Mouse (Mus musculus) cerebellum, postnatal 4 days (tissue): ENCODE data around the gene Agap3.

Experiments
- DNase-seq, 2 experiments: peaks; one replicate each; pipeline ENCODE4 v3.0.0; 2022; ENCODE audit warnings: low spot score in 2 of 2, mixed read lengths in 1 of 2

Agap3 gene

DNA sequence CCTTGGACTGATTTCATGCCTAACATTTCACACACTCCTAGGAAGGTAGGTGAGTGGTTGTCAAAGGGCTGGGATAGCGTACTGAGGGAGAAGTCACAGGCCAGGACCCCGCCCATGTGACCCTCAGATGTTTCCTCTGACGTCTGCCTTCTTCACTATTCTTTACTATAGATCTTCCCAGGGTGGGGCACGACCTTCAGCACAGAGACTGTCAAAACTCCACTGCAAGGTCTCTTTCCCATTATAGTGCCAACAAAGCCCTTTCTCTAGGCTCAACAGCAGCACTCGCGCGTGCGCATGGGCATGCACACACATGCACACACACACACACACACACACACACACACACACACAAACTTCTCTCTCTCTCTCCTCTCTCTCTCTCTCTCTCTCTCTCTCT, 71.8 kb downstream of the Agap3 start:
- DNase-seq = no peak

DNA sequence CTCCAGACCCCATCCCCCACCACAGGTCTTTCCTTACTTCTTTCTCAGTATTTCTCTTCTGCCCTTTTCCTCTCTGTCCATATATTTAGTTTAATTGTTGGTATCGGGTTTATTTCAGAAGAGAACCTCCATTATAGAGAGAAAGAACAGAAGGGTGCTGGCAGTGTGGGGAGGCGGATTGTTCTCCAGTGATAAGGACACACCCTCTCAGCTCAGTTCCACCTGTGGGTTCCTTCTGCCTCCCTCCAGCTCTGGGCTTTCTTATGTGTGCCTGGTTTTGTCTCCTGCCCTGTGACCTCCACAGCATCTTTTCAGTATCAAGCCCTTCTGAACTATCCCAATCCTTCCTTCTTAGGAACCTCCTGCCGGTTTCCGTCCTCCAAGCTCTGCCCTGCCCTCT, 72.5 kb downstream of the Agap3 start:
- no peak for DNase-seq

DNA sequence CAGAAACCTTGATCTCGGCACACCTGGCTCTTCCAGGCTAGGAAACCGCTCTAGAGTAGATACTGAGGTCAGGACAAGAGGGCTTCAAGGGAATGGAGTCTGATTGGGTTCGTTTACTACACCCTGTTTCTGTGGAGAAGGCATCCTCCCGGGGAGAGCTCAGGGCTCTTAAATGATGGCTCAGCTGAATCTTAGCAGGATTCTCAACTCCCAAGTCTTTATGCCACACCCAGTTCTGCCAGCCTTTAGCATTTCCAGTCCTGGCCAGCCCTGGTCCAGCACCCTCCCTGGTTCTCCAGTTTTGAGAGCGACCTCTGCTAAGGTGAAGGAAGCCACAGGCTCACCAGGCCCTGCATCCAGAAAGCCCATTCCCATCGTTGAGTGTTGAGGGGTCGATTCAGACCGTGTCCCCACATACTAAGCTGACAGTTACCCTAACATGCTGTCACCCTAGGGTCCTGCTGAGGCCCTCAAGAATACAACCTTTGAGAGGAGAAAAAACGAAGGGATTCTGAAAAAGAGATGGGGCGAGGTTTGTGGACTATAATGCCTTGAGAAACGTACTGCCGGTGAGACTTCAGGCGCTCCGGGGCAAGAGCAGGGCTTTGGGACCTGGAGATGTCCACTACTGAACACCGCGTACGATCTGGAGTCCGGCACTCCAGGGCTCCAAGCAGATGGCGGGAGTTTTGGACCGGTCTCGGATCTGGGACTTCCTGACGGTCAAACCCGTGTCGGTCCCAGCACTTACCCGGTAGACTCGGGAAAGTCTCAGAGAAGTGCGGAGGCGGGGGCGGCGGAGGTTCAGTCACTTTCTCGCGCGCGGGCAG, 73.6 kb downstream of the Agap3 start:
- DNase-seq = no peak

DNA sequence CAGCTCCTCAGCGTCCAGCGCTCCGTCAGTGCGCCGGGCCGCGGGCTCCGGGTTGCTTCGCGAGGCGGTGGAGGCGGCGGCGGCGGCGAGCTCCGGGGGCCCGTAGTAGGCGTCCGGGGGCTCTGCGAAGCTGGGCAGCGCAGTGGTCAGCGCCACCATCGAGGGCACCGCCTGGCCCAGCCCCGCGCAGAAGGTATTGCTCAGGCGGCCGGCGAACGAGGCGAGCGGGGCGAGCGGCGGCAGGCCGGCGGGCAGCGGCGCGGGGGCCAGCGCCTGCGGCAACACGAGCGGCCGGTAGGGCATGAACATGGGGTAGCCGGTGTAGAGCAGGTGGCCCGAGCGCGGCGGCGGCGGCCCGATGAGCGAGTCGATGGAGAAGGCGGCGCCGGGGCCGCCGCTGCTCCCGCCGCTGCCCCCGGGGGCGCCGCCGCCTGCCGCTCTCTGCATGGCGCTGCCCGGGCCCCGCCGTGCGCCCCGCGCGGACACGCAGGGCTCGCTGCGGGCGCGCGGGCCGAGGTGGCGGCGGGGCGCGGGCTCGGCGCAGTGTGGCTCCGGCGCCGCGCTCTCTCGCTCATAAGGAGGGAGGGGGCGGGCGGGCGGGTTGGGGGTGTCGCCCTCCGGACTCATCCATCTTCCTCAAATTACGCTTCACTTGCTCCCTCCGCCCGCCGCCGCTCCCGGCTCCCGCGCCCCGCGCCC, 74.4 kb downstream of the Agap3 start:
- DNase-seq = no peak

DNA sequence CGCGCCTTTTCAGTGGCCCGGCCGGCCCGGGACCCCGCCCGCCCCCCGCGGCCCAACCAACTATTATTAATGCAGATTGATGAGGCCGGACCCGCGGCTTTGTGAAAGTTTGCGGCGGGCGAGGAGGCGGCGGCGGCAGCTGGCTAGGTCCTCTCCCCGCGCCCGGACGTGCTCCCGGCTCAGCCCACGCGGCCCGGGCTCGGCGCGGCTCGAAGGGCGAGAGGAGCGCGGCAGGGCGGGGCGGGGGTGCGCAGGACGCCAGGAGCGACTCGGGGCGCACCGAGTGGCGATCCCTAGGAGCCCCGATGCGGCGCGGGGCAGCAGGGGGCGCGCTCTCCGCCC, 74.9 kb downstream of the Agap3 start, which contains the start of gene Gbx1:
Gene Gbx1, minus strand, starts transcription at position 314 of the 342 bp plus-strand sequence.
- DNase-seq = no peak

DNA sequence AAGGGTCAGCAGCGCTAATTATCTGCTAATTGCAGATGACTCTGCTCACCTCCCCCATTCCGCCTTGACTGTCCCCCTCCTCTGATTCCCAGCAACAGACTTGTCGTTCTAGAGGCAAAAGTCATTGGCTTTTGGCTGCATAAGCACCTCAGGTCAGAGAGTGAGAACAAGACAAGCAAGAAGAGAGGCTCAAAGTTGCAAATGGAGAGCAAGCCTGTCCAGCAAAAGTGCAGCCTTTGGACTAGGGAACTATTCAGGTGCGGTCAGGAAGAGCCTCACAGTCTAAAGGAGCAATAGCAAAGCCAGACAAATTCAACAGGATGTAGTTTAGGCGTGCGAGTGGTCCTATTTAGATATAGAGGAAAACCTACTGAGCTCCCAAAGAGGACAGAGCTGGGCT, 75.8 kb downstream of the Agap3 start:
- DNase-seq = no peak

DNA sequence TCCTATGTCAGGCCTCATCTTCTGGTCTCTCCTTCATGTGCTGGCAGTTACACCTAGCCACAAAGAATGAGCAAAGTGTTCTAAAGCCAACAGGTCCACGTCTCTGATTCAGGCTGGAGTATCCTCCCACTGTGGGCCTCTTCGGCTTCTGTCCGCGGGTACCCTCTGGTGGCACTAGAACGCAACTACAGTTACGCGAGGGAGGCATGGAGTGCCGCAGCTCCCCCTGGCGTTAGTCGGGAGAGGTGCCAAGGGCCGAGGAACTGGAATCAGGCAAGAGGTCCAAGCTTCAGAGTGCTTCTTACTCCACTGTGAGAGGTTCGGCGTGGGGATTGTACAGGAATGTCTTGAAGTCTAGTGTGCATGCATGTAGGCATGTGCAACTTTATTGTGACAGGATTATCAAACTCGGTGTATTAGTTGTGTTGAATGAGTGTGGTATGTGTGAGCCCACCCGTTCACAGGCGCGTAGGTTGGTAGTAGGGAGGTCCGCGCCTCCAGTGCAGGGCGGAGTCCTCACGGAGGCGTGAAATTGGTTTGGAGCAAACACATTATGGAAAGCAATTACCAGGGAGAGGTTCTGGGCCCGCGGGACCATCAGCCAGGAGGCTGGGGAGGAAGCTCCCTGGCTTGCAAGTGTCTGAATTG, 78.2 kb downstream of the Agap3 start:
- peak; percentile 92 to 96 for DNase-seq

DNA sequence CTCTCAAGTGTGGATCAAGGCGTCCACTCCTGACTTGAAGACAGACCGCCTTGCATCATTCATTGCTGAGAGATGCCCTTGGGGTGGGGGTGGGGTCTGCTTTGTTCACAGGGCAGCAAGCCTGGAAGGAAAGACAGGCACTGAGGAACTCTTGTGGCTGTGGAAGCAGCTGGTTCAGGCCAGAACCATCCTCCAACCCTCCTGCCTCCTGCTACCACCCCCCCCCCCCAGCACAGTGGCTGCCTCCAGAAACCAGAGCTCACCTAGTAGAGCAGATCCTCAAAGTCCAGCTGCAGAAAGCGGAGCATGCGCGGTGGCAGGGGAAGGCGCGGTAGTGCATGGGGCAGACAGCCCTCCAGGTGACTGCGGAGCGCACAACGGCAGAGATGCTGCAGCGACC, 81.4 kb downstream of the Agap3 start:
- DNase-seq = no peak

DNA sequence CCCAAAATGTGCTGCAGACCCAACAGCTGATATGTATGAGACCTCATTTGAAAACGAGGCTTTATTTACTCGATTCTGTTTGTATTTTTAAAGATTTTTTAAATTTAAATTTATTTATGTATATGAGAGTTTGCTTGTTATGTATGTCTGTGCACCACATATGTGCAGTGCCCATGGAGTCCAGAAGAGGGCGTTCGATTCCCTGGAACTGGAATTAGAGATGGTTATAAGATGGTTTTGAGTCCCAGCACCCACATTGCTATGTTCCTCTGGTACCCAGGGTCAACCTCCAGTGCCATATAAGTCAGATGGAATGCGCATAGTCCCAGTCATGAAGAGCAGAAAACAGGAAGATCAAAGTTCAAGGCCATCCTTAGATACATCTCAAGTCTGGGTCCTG, 82.3 kb downstream of the Agap3 start:
- no peak for DNase-seq

DNA sequence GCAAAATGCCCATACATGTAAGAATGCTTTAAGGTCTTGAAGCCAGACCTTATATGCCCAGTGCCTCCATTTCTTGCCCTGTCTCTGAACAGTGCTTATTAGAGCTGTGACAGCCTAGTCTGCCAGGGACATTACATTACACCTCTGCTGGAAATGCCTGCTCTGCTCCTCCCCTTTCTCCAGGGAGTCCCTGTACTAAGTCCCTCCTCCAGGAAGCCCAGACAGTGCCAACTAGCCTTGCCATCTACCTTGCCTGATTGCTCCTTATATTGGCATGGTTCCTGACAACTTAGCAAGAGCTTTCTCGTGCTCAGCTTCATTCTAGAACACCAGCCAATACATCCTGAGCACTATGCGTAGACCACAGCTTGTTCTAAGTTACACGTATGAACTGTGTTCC, 83.8 kb downstream of the Agap3 start:
- no peak for DNase-seq

DNA sequence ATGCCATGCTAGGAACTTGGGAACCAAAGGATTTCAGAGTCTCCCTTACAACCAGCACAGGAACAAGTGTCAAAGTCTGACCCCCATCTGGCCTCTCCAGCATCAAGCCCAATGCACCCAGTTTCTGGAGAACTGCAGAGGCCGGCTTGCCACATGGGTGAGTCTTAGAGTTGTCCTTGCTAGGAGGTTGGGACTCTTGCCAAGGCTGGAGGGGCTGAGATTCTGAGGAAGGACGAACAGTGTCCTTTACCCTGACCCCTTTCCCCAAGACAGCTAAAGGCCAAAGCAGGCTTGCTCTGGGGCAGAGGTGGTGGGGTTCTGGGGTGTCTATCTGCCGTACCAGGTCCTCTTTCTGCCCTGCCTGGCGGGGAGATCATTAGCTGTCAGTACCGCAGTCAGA, 84.5 kb downstream of the Agap3 start:
- DNase-seq = no peak

DNA sequence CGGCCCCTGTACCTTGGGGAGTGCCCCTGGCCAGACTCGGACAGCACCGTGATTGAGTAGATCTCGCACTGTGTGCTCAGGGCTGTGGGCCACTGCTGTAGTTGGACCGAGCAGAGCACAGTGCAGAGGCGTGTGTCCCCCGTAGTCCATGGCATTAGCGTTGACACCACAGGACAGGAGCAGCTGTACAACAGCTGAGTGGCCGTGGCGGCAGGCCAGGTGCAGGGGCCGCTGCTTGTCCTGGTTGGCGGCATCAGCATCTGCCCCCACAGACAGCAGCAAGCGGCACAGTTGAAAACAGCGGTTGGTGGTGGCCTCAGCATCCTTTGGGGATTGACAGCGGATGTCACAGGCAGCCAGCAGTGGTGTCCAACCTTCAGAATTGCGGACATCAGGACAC, 85.6 kb downstream of the Agap3 start:
- no peak for DNase-seq

DNA sequence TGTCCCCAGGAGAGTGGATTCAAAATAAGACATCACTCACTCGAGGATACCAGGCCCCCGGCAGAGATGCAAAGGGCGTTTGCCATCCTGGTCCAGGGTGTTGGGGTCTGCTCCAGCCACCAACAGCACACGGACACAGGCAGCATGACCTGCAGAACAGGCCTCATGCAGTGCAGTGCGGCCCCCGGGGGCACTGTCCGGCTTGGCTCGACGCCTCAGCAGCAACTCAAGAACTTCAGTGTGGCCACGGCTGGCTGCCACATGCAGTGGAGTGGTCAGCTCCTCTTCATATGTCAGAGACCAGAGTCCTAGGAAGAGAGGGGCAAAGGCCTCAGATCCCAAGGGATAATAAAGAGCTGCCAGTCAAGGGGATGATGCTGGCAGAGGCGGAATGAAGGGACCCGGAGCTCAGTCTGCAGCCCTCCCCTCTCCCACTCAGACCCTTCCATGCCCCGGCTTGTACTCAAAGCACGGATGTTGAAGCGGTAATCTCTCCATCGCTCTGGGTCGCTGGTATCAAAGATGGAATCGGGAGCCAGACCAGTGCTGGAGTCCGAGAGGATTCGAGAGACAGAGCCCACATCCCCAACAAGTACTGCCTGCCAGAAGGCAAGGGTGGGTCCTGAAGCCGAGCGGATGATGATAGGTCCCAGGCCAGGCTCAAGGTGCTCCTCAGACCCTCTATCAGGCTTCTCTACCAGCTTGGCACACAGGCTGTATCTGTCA, 87.8 kb downstream of the Agap3 start:
- DNase-seq = no peak

DNA sequence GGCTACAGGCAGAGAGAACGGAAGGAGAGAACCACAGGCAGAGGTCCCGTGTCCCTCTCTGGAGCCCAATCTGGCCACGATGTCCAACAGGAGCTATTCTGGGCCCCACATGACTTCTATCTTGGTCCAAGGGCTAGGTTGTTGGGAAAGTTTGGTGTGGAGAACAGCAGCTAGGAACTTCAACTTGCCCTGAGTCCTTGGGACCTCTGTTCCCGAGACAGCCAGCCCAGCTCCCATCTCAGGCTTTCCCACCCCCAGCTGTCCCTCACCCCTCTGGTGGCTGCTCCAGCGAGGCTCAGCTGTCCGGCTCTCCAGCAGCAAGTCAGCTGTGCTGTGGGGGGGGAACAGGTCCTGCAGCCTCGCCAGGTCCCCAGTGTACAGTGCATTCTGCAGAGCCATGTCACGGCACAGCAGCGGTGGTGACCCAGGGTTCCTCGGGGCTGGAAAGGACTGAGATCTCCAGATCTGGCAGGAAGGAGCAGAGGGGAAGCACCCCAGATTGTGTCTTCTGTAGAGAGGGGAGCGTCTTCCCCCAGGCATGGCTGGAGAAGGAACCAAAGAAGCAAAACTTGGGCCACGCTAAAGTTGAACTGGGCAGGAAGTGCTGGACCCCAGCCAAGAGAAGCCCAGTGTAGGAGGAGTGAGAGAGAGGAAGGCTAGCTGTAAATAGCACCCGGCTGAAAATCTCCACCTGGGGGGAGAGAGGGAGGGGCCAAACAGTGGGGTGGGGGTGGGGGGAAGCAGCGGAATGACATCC, 88.6 kb downstream of the Agap3 start, which contains the start of gene Asb10:
Gene Asb10, minus strand, starts transcription at position 592 of the 757 bp plus-strand sequence.
- no peak for DNase-seq

DNA sequence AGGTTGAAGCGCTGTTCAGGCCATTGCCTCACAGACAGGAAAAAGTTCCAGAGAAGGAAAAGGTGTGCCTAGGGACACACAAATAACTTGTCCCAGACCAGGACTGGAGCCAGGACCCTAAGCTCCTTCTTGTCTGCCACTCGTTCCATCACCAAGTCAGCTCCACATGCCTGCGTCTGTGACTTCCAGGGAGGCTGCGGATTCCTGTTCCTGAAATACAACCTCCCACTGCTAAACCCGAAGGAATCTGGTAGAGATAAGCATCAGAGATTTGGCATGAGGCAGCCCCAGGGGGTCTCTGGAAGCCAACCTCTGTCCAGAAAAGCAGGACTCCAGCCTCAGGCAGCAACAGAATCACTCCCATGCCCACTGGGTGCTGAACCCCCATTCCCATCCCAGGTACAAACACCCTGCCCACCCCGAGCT, 89.2 kb downstream of the Agap3 start:
- DNase-seq = no peak

DNA sequence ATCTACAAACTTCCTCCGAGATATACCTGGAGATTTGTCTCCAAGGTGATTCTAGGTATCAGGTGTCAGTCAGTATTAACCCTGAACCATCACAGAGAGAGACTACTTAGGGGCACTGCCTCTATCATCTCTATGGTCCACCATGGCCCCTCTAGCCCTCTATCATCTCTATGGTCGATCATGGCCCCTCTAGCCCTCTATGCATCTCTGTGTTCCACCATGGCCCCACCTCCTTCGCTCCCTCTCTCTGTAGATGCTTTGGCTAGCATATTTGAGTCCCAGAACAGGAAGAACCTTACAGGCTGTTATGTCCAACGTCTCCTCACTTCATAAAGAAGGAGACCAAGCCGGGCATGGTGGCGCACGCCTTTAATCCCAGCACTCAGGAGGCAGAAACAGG, 90.7 kb downstream of the Agap3 start:
- no peak for DNase-seq

DNA sequence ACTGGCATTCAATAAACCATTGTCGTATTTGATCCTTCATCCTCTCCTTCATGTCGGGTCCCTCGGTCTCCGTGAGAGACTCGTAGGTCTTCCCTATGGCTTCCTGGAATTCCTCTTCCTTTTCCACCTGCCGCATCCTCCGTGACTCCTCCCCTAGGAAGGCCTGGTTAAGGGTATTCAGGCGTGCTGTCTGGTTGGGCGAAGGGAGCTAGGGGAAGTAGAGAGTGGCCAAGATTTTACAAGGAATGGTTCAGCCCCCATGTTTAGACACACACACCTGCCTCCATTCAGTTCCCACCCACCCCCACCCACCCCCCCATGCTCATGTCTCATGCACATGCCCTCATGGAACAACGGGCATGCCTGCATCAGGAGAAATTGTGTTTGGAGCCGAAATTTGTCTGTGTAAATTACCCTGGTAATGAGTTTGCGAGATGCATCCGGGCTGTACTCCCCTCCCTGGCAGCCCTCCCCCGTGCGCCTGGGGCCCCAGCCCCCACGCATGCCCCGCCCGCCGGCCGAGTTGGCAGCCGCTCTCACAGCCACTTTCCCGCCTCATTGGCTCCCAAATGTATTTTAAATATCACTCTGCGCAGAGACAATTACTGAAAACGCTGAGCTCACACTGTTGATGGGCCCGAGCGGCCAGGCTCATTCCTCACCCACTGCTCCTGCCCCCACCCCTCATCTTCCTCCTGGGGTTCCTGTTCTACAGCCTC, 98.8 kb downstream of the Agap3 start:
- peak; percentile 51 for DNase-seq

DNA sequence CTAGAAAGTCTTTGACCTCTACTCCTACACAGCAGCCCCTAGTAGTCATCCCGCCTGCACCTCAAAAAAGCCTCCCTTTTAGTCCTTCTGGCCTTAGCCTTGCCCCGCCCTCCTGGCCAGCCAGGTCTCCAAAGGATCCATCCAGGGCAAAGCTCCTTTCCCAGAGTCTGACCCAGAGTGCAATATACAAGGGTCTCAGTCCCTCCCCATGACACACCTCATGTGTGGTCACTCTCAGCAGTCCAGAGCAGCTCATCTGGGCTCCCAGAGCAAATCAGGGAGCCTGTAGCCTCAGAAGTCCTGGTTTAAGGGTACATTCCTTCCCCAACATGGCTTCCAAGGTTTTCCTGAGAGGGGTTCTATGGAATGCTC, 99.3 kb downstream of the Agap3 start:
- DNase-seq = no peak
